Mouse (Mus musculus): ENCODE data around the gene 1700029H14Rik. TPM values are rescaled to one million over a fixed set of nuclear protein-coding genes. Genes with fewer than 3 reads are reported as not detected.

Gene 1700029H14Rik
- total and polyA plus RNA-seq, 3 experiments = not detected

DNA sequence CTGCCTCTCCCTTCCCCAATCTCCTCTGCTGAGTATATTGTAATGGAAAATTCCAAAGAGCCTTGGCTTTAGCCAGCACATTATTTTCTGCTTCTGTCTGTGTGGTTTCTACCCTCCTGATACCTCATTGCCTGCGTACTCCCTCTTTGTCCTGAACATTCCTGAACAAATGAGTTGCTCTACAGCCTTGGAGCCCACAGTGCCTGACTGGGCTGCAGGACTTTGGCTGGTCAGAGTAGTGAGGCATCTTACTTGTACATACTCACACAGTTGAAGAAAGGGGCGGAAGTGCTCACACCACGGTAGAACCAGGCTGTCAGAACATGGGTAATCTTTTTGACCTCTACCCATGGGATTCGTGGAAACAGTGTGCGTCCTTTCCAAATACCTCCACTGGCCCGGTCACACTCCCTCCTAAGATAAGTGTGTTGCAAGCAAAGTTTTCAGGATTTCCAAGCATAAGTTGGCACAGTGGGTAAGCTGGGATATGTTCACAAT lies 44.9 kb downstream of the 1700029H14Rik start:
- Histone ChIP-seq H3K27ac (ENCODE audit: insufficient read depth, low read depth) (no peak overlapping the region), H3K36me3 (replicated peaks in 1 of 2; ENCODE audit: control insufficient read depth in 1 of 2, insufficient read depth in 1 of 2, low read length in 1 of 2) (no peaks in the 10 kb centered on the region), H3K4me1 (ENCODE audit: control insufficient read depth in 1 of 2, insufficient read depth in 2 of 2) (no peaks in the 10 kb centered on the region), H3K9me3 (replicated peaks; ENCODE audit: low read length) (peaks cover 4% of the 10 kb centered on the region), H3K9ac (ENCODE audit: insufficient read depth, low read depth) (no peak overlapping the region), H3K4me2 (ENCODE audit: insufficient read depth, low read depth, poor library complexity, severe bottlenecking) (no peak overlapping the region), H3K79me2 (replicated peaks; ENCODE audit: control insufficient read depth, extremely low read depth, insufficient read depth, poor library complexity, severe bottlenecking) (no peaks in the 10 kb centered on the region), H3K27me3 (replicated peaks) (peaks cover 37% of the 10 kb centered on the region), H3K4me3 (replicated peaks in 1 of 3; ENCODE audit: low read depth in 2 of 3, low read length in 2 of 3, poor library complexity in 1 of 3) (no peak overlapping the region)
- no peak for DNase-seq (ENCODE audit: extremely low read depth)
- in situ Hi-C loops (cut with MboI; ENCODE audit: low pct_ligation_motif_present, low pct_unique_long_range_greater_than_20kb, low sequenced_read_pairs) = no loop called here
- TF ChIP-seq MAX (IDR thresholded peaks at IDR 0.05; ENCODE audit: low read length) (no peak), ZC3H11A (IDR thresholded peaks at IDR 0.05; ENCODE audit: low read depth, low read length) (no peak), PAX5 (IDR thresholded peaks at IDR 0.05; ENCODE audit: low read length) (no peak), RCOR1 (conservative IDR thresholded peaks at IDR 0.05; ENCODE audit: low read depth, low read length) (no peak), SIN3A (IDR thresholded peaks at IDR 0.05; ENCODE audit: low read length) (no peak), JUND (conservative IDR thresholded peaks at IDR 0.05; ENCODE audit: low read depth, low read length) (no peak), ETS1 (conservative IDR thresholded peaks at IDR 0.05; ENCODE audit: low read depth, low read length) (no peak), USF2 (conservative IDR thresholded peaks at IDR 0.05; ENCODE audit: low read depth, low read length) (no peak), E2F4 (IDR thresholded peaks at IDR 0.05; ENCODE audit: insufficient replicate concordance, low read depth, low read length) (no peak), KAT2A (IDR thresholded peaks at IDR 0.05; ENCODE audit: insufficient replicate concordance, low read length) (no peak), MXI1 (IDR thresholded peaks at IDR 0.05; ENCODE audit: low read depth, low read length) (no peak), IRF4 (IDR thresholded peaks at IDR 0.05; ENCODE audit: low read depth, low read length) (no peak), POLR2AphosphoS2 (IDR thresholded peaks at IDR 0.05; ENCODE audit: low read depth, low read length) (no peak), CTCF (conservative IDR thresholded peaks at IDR 0.05 in 1 of 2, IDR thresholded peaks at IDR 0.05 in 1 of 2; ENCODE audit: low read depth in 2 of 2, low read length in 2 of 2) (no peak), BHLHE40 (IDR thresholded peaks at IDR 0.05; ENCODE audit: low read depth, low read length) (no peak), TBP (conservative IDR thresholded peaks at IDR 0.05; ENCODE audit: low read depth, low read length) (no peak), NELFE (IDR thresholded peaks at IDR 0.05; ENCODE audit: low read depth, low read length) (no peak)
- dilution Hi-C loops (cut with MboI; ENCODE audit: extremely low pct_ligation_motif_present, extremely low pct_unique_long_range_greater_than_20kb, low sequenced_read_pairs) = no loop called here

- Histone ChIP-seq H3K4me1 (ENCODE audit: control insufficient read depth in 1 of 2, insufficient read depth in 2 of 2) (no peaks in the 10 kb centered on the region), H3K79me2 (replicated peaks; ENCODE audit: control insufficient read depth, extremely low read depth, insufficient read depth, poor library complexity, severe bottlenecking) (no peaks in the 10 kb centered on the region), H3K4me2 (ENCODE audit: insufficient read depth, low read depth, poor library complexity, severe bottlenecking) (no peak overlapping the region), H3K4me3 (replicated peaks in 1 of 3; ENCODE audit: low read depth in 2 of 3, low read length in 2 of 3, poor library complexity in 1 of 3) (no peak overlapping the region), H3K27ac (ENCODE audit: insufficient read depth, low read depth) (no peak overlapping the region), H3K36me3 (replicated peaks in 1 of 2; ENCODE audit: control insufficient read depth in 1 of 2, insufficient read depth in 1 of 2, low read length in 1 of 2) (no peaks in the 10 kb centered on the region), H3K9ac (ENCODE audit: insufficient read depth, low read depth) (no peak overlapping the region), H3K27me3 (replicated peaks) (peaks cover 31% of the 10 kb centered on the region), H3K9me3 (replicated peaks; ENCODE audit: low read length) (peaks cover 4% of the 10 kb centered on the region)
- DNase-seq (ENCODE audit: extremely low read depth) = no peak
- in situ Hi-C loops (cut with MboI; ENCODE audit: low pct_ligation_motif_present, low pct_unique_long_range_greater_than_20kb, low sequenced_read_pairs) (no loop called here), dilution Hi-C loops (cut with MboI; ENCODE audit: extremely low pct_ligation_motif_present, extremely low pct_unique_long_range_greater_than_20kb, low sequenced_read_pairs) (no loop called here)
- TF ChIP-seq ELF1 (IDR thresholded peaks at IDR 0.05; ENCODE audit: low read depth, low read length) (no peak), ZMIZ1 (IDR thresholded peaks at IDR 0.05; ENCODE audit: low read depth, low read length) (no peak), MAX (IDR thresholded peaks at IDR 0.05; ENCODE audit: low read length) (no peak), RCOR1 (conservative IDR thresholded peaks at IDR 0.05; ENCODE audit: low read depth, low read length) (no peak), BHLHE40 (IDR thresholded peaks at IDR 0.05; ENCODE audit: low read depth, low read length) (no peak), USF1 (IDR thresholded peaks at IDR 0.05; ENCODE audit: low read depth, low read length) (no peak), CHD2 (IDR thresholded peaks at IDR 0.05; ENCODE audit: low read length) (no peak), NELFE (IDR thresholded peaks at IDR 0.05; ENCODE audit: low read depth, low read length) (no peak), USF2 (conservative IDR thresholded peaks at IDR 0.05; ENCODE audit: low read depth, low read length) (no peak), NRF1 (IDR thresholded peaks at IDR 0.05; ENCODE audit: low read depth, low read length) (no peak), MAFK (IDR thresholded peaks at IDR 0.05; ENCODE audit: insufficient replicate concordance, low read length) (no peak)
These were observed 45.5 kb downstream of the 1700029H14Rik start for GRCm38 (mm10) chr8:13516728-13517127.
